Mouse (Mus musculus) erythroblast, embryonic 14.5 days (primary cell): ENCODE measurements around the gene Kdelr3.

ENCODE experiments used
- GATA1 ChIP-seq: IDR thresholded peaks from 2 replicates; pipeline ENCODE4 v1.6.1; 2012; ENCODE audit warnings: low read length, inconsistent platforms, mixed read lengths
- TAL1 ChIP-seq: IDR thresholded peaks from 3 replicates; pipeline ENCODE4 v1.6.1; 2012; ENCODE audit warnings: low read length, inconsistent platforms, mixed read lengths

DNA sequence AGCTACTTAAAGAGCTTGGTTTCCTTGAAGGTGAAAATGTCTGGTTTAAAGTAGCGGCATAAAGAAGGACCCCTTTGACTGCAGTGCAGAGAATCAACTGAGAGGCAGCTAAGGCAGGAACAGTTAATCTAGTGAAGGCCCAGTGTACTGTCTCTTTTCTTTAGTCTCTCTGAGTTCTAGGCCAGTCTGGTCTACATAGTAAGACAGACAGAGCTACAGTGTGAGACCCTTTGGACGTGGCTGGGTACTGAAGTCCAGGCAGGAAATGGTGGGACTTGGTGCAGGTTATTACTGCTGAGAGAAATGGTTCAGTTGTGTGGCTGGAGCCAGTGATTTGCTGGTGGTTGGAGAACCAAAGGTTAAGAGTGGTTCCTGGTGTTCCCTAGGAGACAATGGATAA, 32.0 kb downstream of the Kdelr3 start:
- TF ChIP-seq TAL1 (no peak), GATA1 (no peak)
